Mouse (Mus musculus) myocyte (in vitro differentiated cells): ENCODE data around the gene Lrrc4.

Experiments
- CEBPB ChIP-seq: IDR thresholded peaks from 2 replicates; pipeline ENCODE4 v1.6.1; 2011; ENCODE audit warnings: mild to moderate bottlenecking, moderate library complexity; ENCODE audit not compliant: poor library complexity, insufficient read depth, severe bottlenecking
- E2F4 ChIP-seq: IDR thresholded peaks from one replicate; pipeline ENCODE4 v1.6.1; 2011; ENCODE audit warnings: mild to moderate bottlenecking, control low read depth, moderate library complexity; ENCODE audit not compliant: insufficient read depth
- POLR2A ChIP-seq: IDR thresholded peaks from one replicate; pipeline ENCODE4 v1.6.1; 2011; ENCODE audit warnings: low read depth, mild to moderate bottlenecking, control low read depth, moderate library complexity; ENCODE audit not compliant: insufficient read length
- REST ChIP-seq: IDR thresholded peaks from one replicate; pipeline ENCODE4 v1.6.1; 2011; ENCODE audit warnings: mild to moderate bottlenecking, control low read depth, moderate library complexity; ENCODE audit not compliant: insufficient read depth, insufficient read length

DNA sequence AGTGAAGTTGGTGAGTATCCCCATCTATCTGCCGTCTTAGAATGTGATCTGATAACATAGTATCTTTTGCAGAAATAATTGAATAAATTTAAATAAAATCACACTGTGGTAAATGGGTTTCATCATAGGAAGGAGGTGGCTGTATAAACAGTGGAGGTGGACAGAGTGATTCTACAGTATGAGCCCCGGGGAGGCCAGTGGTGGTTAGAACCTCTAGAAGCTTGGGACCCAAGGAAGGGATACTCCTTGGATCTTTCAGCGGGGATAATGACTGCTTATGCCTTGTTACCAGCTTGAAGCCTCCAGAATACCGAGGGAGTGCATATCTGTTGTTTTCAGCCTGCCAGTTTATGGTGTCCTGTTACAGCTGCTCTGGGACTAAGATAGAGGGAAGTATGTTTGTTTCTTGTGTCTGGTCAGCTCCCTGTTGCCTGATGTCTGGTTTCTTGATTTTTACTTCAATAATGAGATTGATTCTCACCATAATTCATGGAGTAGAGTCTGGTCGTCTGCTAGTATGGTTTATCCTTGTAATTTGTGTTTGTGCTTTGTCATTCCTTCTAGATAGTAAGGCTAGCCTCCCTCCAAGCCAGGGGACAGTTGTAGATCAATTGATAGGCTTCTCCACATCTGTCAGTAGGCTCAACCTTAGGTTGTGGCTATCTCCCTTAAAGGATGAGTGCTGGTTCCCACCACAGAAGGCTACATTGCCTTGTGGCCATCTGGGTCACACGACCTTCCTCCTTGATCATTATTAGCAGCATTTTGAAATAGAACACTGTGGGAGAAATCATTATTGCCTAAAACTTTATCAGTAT lies 195.8 kb downstream of the Lrrc4 start:
- TF ChIP-seq E2F4 (no peak), POLR2A (no peak), CEBPB (no peak), REST (no peak)
